Mouse (Mus musculus): Measurements from ENCODE around the gene Cd274. TPM values are rescaled to one million over a fixed set of nuclear protein-coding genes. Genes with fewer than 3 reads are reported as not detected.

The Cd274 gene
- polyA plus RNA-seq (2012; rRNA removed): 2.5 and 4.3 TPM in 2 replicates

DNA sequence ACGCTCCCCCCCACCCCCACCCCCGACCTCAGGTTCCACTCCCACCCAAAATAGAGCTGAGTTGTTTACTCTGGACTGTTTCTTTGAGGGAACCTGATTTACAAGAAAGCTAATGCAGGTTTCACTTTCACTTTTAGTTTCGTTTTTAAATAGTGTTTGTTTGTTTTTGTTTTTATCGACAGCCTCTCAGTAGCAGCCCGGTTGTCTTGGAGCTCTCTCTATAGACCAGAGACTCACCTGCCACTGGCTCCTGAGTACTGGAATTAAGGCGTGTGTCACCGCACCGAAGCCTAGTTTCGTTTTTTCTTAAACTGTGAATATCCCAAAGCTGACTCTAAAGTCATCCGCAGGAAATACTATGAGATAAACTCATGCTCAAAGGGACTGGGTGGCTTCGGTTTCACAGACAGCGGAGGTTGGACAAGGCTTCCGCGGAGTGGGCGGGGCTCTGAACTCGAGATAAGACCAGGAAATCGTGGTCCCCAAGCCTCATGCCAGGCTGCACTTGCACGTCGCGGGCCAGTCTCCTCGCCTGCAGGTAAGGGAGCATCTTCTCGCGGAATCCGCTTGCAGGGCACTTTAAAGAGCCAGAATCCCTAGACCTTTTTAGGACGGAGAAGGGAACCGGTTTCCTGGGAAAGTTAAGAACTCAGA is at the start of gene Cd274, which contains the start of gene Plgrkt:
Cd274 (plus strand) TSS at position 487 of the 654 bp plus-strand sequence.
Plgrkt (minus strand) TSS at position 422 of the 654 bp plus-strand sequence.
- H3K4me1 ChIP-seq (ENCODE audit: control insufficient read depth, insufficient read depth, low read length): 0 out of 2 replicates have a peak, but pooled peaks cover 5% of the 10 kb centered on the region
- under 1% methylated on average over 26 of the region's 26 CpGs for WGBS
- H3K4me3 ChIP-seq (ENCODE audit: insufficient read depth, low read depth, low read length): peak within 1 kb of the TSS; percentile 66
- DNase-seq: peak; percentile 92
- TF ChIP-seq POLR2A (IDR thresholded peaks at IDR 0.05; ENCODE audit: low read depth, low read length): no peak
- TF ChIP-seq CTCF (conservative IDR thresholded peaks at IDR 0.05; ENCODE audit: insufficient read depth, insufficient read length, low read depth, low read length): no peak
- H3K36me3 ChIP-seq (ENCODE audit: control insufficient read depth, insufficient read depth, low read length): no peaks in the 10 kb centered on the region
- peak within 1 kb of the TSS; percentile 75 for H3K27ac ChIP-seq (ENCODE audit: insufficient read depth, low read depth, low read length)
- no peaks in the 10 kb centered on the region for H3K27me3 ChIP-seq (replicated peaks; ENCODE audit: control insufficient read depth, insufficient read depth, low read length)

- Histone ChIP-seq H3K4me3 (ENCODE audit: insufficient read depth, low read depth, low read length) (no peak overlapping the region), H3K27me3 (replicated peaks; ENCODE audit: control insufficient read depth, insufficient read depth, low read length) (no peaks in the 10 kb centered on the region)
Observed at GRCm38 (mm10) chr19:29323416-29324049, 43.7 kb upstream of the Cd274 start.

DNA sequence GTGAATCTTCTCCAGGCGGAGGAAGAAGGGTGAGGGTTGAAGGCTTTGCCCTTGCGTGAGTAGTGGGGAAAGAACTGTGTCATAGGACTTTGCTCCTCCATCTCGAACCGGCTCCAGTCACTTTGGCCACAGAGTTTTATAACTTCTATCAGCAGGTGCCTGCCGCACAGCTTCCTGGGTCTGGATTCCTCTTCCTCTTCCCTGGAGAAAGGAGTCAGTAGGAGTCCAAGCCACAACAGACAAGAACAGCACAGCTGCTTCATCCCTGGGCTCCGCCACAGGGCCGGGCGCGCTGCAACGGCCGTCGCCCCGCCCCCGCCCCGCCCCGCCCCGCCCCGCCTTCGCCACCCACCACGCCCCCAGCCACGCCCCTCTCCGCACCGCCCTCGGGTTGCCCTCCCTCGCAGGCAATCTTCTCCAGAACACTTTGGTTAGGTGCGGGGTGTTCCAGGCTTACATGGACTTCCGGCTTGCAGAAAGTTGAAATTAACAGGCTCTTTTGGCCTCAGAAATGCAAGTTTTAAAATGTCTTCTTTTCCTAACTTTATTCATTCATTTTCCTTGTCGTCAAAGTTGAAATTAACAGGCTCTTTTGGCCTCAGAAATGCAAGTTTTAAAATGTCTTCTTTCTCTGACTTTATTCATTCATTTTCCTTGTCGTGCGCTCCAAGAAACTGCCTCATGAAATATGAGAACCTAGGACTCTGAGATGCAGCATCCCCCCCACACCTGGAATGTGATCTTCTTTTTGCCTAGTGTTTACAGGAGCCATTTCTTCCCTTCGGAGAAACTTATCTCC is 42.0 kb upstream of the Cd274 start, which contains the start of gene Insl6:
Insl6 (minus strand) TSS at position 304 of the 799 bp plus-strand sequence.
- H3K4me1 ChIP-seq (ENCODE audit: control insufficient read depth, insufficient read depth, low read length): peaks cover 3% of the 10 kb centered on the region; the same call in 1 of the 2 replicates
- TF ChIP-seq POLR2A (IDR thresholded peaks at IDR 0.05; ENCODE audit: low read depth, low read length) (no peak), CTCF (conservative IDR thresholded peaks at IDR 0.05; ENCODE audit: insufficient read depth, insufficient read length, low read depth, low read length) (no peak)
- H3K27me3 ChIP-seq (replicated peaks; ENCODE audit: control insufficient read depth, insufficient read depth, low read length): no peaks in the 10 kb centered on the region; the same call in 1 of the 2 replicates
- no peak within 1 kb of the TSS for H3K27ac ChIP-seq (ENCODE audit: insufficient read depth, low read depth, low read length)
- no peaks in the 10 kb centered on the region for H3K36me3 ChIP-seq (ENCODE audit: control insufficient read depth, insufficient read depth, low read length)
- peak; percentile 76 for DNase-seq
- H3K4me3 ChIP-seq (ENCODE audit: insufficient read depth, low read depth, low read length): peak within 1 kb of the TSS; percentile 45
- 2% methylated on average over 27 of the region's 31 CpGs for WGBS

More at GRCm38 (mm10) chr19:29323416-29324049, 43.7 kb upstream of the Cd274 start:
- TF ChIP-seq POLR2A (IDR thresholded peaks at IDR 0.05; ENCODE audit: low read depth, low read length): no peak
- no peak for TF ChIP-seq CTCF (conservative IDR thresholded peaks at IDR 0.05; ENCODE audit: insufficient read depth, insufficient read length, low read depth, low read length)
- Histone ChIP-seq H3K36me3 (ENCODE audit: control insufficient read depth, insufficient read depth, low read length) (no peaks in the 10 kb centered on the region), H3K27ac (ENCODE audit: insufficient read depth, low read depth, low read length) (no peak overlapping the region), H3K4me1 (ENCODE audit: control insufficient read depth, insufficient read depth, low read length) (peaks cover 3% of the 10 kb centered on the region; the same call in 1 of the 2 replicates)
- WGBS: 69% methylated on average over 8 of the region's 8 CpGs
- no peak for DNase-seq

DNA sequence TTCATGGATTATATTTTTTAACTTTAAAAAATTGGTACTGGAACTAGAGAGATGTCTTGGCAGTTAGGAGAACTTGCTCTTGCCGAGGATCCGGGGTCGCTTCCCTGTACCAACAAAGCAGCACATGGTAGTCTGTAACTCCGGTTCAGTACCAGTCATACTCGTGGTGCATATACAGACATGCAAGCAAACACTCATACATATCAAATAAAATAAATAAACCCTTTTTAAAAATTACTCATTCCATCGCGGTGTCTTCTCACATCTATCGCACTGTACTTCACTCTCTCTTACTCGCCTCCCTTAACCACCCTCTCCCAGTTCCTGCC is 41.4 kb upstream of the Cd274 start:
- Histone ChIP-seq H3K4me1 (ENCODE audit: control insufficient read depth, insufficient read depth, low read length) (peaks cover 3% of the 10 kb centered on the region; the same call in 1 of the 2 replicates), H3K27ac (ENCODE audit: insufficient read depth, low read depth, low read length) (no peak overlapping the region), H3K27me3 (replicated peaks; ENCODE audit: control insufficient read depth, insufficient read depth, low read length) (no peaks in the 10 kb centered on the region; the same call in 1 of the 2 replicates), H3K4me3 (ENCODE audit: insufficient read depth, low read depth, low read length) (no peak overlapping the region), H3K36me3 (ENCODE audit: control insufficient read depth, insufficient read depth, low read length) (no peaks in the 10 kb centered on the region)
- WGBS: 53% methylated on average over 9 of the region's 9 CpGs
- TF ChIP-seq POLR2A (IDR thresholded peaks at IDR 0.05; ENCODE audit: low read depth, low read length): no peak
- no peak for DNase-seq

DNA sequence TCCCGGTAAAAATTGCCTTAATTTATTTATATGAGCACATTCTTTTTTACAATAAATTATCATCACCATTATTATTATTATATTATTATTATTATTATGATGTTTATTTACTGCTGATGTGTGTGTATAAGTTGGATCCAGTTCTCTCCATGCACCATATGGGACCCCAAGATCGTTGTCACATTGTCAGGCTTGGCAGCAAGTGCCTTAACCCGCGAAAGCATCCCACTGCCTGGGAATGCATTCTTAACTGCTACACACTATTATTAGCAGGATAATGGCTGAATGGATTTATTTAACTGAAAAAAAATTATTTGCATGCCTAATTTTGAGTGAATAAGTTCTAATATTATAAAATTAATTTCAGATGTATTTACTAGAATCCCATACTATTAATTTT is 40.9 kb upstream of the Cd274 start:
- 91% methylated on average over 4 of the region's 4 CpGs for WGBS
- Histone ChIP-seq H3K36me3 (ENCODE audit: control insufficient read depth, insufficient read depth, low read length) (no peaks in the 10 kb centered on the region), H3K4me1 (ENCODE audit: control insufficient read depth, insufficient read depth, low read length) (peaks cover 3% of the 10 kb centered on the region; the same call in 1 of the 2 replicates), H3K27me3 (replicated peaks; ENCODE audit: control insufficient read depth, insufficient read depth, low read length) (no peaks in the 10 kb centered on the region; the same call in 1 of the 2 replicates), H3K27ac (ENCODE audit: insufficient read depth, low read depth, low read length) (no peak overlapping the region), H3K4me3 (ENCODE audit: insufficient read depth, low read depth, low read length) (no peak overlapping the region)
- DNase-seq: no peak
- no peak for TF ChIP-seq POLR2A (IDR thresholded peaks at IDR 0.05; ENCODE audit: low read depth, low read length)
- TF ChIP-seq CTCF (conservative IDR thresholded peaks at IDR 0.05; ENCODE audit: insufficient read depth, insufficient read length, low read depth, low read length): no peak

DNA sequence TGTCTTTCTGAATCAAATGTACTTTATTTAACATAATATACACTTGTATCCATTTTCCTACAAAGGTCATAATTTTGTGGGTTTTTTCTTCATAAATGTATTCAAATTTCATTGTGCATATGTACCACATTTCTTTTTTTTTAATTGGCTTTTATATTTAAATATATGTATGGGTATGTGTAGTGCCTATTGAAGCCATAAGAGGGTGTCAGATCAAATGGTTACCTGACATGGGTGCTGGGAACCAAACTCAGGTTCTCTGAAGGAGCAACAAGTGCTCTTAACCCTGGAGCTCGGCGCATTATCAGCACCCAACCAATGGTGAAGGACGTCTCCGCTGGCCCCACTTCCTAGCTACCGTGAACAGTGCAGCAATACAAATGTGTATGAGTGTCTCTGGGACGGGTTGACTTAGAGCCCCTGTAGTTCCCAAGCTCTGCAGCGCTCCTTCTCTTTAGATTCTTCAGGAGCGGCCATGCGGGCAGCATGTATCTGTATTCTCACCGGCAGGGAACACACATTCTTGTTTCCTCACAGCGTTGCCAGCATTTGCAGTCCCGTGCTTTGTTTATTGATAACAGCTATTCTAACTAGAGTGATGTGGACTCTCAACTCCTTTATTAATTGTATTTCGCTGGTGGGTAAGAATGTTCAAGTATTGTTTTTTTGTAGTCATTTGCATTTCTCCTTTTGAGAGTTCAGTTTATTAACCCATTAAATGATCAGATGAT is 40.3 kb upstream of the Cd274 start:
- peaks cover 3% of the 10 kb centered on the region; the same call in 1 of the 2 replicates for H3K4me1 ChIP-seq (ENCODE audit: control insufficient read depth, insufficient read depth, low read length)
- no peak overlapping the region for H3K27ac ChIP-seq (ENCODE audit: insufficient read depth, low read depth, low read length)
- no peak overlapping the region for H3K4me3 ChIP-seq (ENCODE audit: insufficient read depth, low read depth, low read length)
- no peak for TF ChIP-seq POLR2A (IDR thresholded peaks at IDR 0.05; ENCODE audit: low read depth, low read length)
- no peak for TF ChIP-seq CTCF (conservative IDR thresholded peaks at IDR 0.05; ENCODE audit: insufficient read depth, insufficient read length, low read depth, low read length)
- DNase-seq: no peak
- H3K36me3 ChIP-seq (ENCODE audit: control insufficient read depth, insufficient read depth, low read length): no peaks in the 10 kb centered on the region
- WGBS: 84% methylated on average over 13 of the region's 13 CpGs
- no peaks in the 10 kb centered on the region; the same call in 1 of the 2 replicates for H3K27me3 ChIP-seq (replicated peaks; ENCODE audit: control insufficient read depth, insufficient read depth, low read length)

All from kidney, adult 2 months (tissue).